In the genomic region with DNA sequence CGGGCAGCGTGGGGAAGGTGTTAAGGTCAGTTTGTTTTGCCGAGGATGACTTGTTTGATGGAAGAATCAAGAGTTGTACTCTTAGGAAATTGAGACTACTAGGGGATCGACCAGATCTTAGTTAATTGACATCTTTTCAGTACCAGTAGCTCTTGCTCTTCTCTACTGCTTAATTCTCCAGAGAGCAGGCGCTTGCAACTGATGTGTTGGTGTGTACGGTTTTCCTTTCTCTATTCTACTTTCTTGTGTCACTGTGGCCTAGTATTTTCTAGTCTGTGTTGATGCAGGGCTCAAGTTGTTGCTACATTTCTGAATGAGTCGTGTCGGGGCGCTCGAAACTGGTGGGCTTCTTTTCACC, we compare ENCODE assay signal across 9 mouse cellular contexts. TPM values are rescaled to one million over a fixed set of nuclear protein-coding genes. Genes with fewer than 3 reads are reported as not detected.
DNase-seq lines count a peak whose midpoint lies in the region; ATAC-seq and TF ChIP-seq lines count a peak whose summit lies in the region.
"Had no signal": no experiment of that assay in that cellular context is flagged by ENCODE, and none has a peak within 500 bp of the region (broad histone marks: within the 10 kb centered on the region; RNA-seq: fewer than 3 reads in every experiment).

No protein-coding gene starts in this region.

- H3K79me3 ChIP-seq in C2C12 (ENCODE audit: low read depth) = peaks cover 50% of the 10 kb centered on the region

- peak overlapping the region; percentile 79 for H3K4me2 ChIP-seq in forebrain, embryonic 13.5 days
- H3K4me2 ChIP-seq in liver, embryonic 15.5 days = peak overlapping the region; percentile 97

- DNase-seq in heart, adult 2 months = no peak
- DNase-seq in heart, postnatal 4 days = no peak
- DNase-seq in thymus, postnatal 36 days = no peak
- DNase-seq in c-Kit-positive CD71-positive TER-119-positive erythroid progenitor cells, embryonic 14.5 days (ENCODE audit: low spot score) = no peak
- DNase-seq in urinary bladder, postnatal 4 days (ENCODE audit: low spot score in 2 of 2) = no peak

- no peaks in the 10 kb centered on the region for H3K9me3 ChIP-seq in forebrain, embryonic 13.5 days (replicated peaks)
- H3K9me3 ChIP-seq in liver, embryonic 15.5 days (replicated peaks) = no peaks in the 10 kb centered on the region

- no peaks in the 10 kb centered on the region for H3K27me3 ChIP-seq in heart, adult 2 months (ENCODE audit: control insufficient read depth, insufficient read depth, low read length)
- no peaks in the 10 kb centered on the region for H3K27me3 ChIP-seq in C2C12 (ENCODE audit: control insufficient read depth, insufficient read depth, insufficient read length)
- H3K27me3 ChIP-seq in forebrain, embryonic 13.5 days = no peaks in the 10 kb centered on the region
- H3K27me3 ChIP-seq in liver, embryonic 15.5 days = no peaks in the 10 kb centered on the region

- peak overlapping the region; percentile 97; the same call in 1 of the 2 replicates for H3K9ac ChIP-seq in heart, adult 2 months (ENCODE audit: low read depth, low read length)
- H3K9ac ChIP-seq in forebrain, embryonic 13.5 days = peak overlapping the region; percentile 94
- peak overlapping the region; percentile 89 for H3K9ac ChIP-seq in liver, embryonic 15.5 days

- H3K79me2 ChIP-seq in heart, adult 2 months (replicated peaks; ENCODE audit: control insufficient read depth, insufficient read depth, low read length) = no peaks in the 10 kb centered on the region; the same call in none of the 2 replicates
- H3K79me2 ChIP-seq in C2C12 (ENCODE audit: control insufficient read depth, insufficient read depth) = peaks cover 61% of the 10 kb centered on the region

- peak overlapping the region; percentile 94 for H3K4me3 ChIP-seq in heart, adult 2 months
- H3K4me3 ChIP-seq in C2C12 (ENCODE audit: insufficient read depth, poor library complexity, severe bottlenecking) = peak overlapping the region; percentile 78
- peak overlapping the region; percentile 96 for H3K4me3 ChIP-seq in forebrain, embryonic 13.5 days
- peak overlapping the region; percentile 94 for H3K4me3 ChIP-seq in liver, embryonic 15.5 days (replicated peaks)

- H3K27ac ChIP-seq in heart, adult 2 months = peak overlapping the region; percentile 17; the same call in 1 of the 2 replicates
- H3K27ac ChIP-seq in forebrain, embryonic 13.5 days = peak overlapping the region; percentile 97
- H3K27ac ChIP-seq in liver, embryonic 15.5 days (replicated peaks) = peak overlapping the region; percentile 45; the same call in 1 of the 2 replicates

- intact Hi-C loops in heart, adult 2 months (cut with DNase I) = loop anchor here (5.0 kb wide), 1 partner anchor 192 kb away; the partner anchor contains the start of gene Hivep3

- H3K36me3 ChIP-seq in heart, adult 2 months (ENCODE audit: control insufficient read depth, insufficient read depth, low read length) = peaks cover 9% of the 10 kb centered on the region
- no peaks in the 10 kb centered on the region for H3K36me3 ChIP-seq in C2C12 (ENCODE audit: control insufficient read depth, insufficient read depth)
- no peaks in the 10 kb centered on the region for H3K36me3 ChIP-seq in forebrain, embryonic 13.5 days (ENCODE audit: poor library complexity, severe bottlenecking)
- no peaks in the 10 kb centered on the region for H3K36me3 ChIP-seq in liver, embryonic 15.5 days (replicated peaks)

- H3K4me1 ChIP-seq in heart, adult 2 months (ENCODE audit: control insufficient read depth, insufficient read depth, low read length) = peaks cover 7% of the 10 kb centered on the region
- H3K4me1 ChIP-seq in forebrain, embryonic 13.5 days = peaks cover 25% of the 10 kb centered on the region
- peaks cover 41% of the 10 kb centered on the region for H3K4me1 ChIP-seq in liver, embryonic 15.5 days (replicated peaks)

- no peak for TF ChIP-seq POLR2A in heart, adult 2 months (IDR thresholded peaks at IDR 0.05; ENCODE audit: insufficient read depth, low read depth, low read length)

- no peak for TF ChIP-seq EP300 in heart, adult 2 months (IDR thresholded peaks at IDR 0.05; ENCODE audit: insufficient read depth, low read depth, low read length)

- peak overlapping the region; percentile 22 for H3ac ChIP-seq in C2C12 (ENCODE audit: control insufficient read depth, insufficient read length, low read depth)

- ATAC-seq in forebrain, embryonic 13.5 days = no peak
- no peak for ATAC-seq in liver, embryonic 15.5 days (ENCODE audit: insufficient read depth)

- WGBS in heart, adult 2 months = 4% methylated on average over 10 of the region's 10 CpGs
- WGBS in forebrain, embryonic 13.5 days = 5% methylated on average over 10 of the region's 10 CpGs
- 10% methylated on average over 10 of the region's 10 CpGs for WGBS in liver, embryonic 15.5 days (ENCODE audit: insufficient replicate concordance)

- no peak for TF ChIP-seq CTCF in heart, adult 2 months (IDR thresholded peaks at IDR 0.05)
- TF ChIP-seq CTCF in C2C12 (IDR thresholded peaks at IDR 0.05; ENCODE audit: control insufficient read depth, insufficient read depth, insufficient read length) = no peak

TF ChIP-seq in C2C12, 6 proteins besides CTCF, POLR2A, EP300 and RAD21:
- no peak for TF ChIP-seq CEBPB (IDR thresholded peaks at IDR 0.05; ENCODE audit: low read depth)
- TF ChIP-seq MYOG (IDR thresholded peaks at IDR 0.05; ENCODE audit: control insufficient read depth, extremely low read depth, insufficient read length) = no peak
- TF ChIP-seq USF1 (IDR thresholded peaks at IDR 0.05; ENCODE audit: low read depth) = no peak
- TF ChIP-seq MAX (IDR thresholded peaks at IDR 0.05) = no peak
- TF ChIP-seq MYOD1 (IDR thresholded peaks at IDR 0.05; ENCODE audit: control insufficient read depth, insufficient read length, low read depth) = no peak
- TF ChIP-seq FOSL1 (IDR thresholded peaks at IDR 0.05; ENCODE audit: insufficient read depth, low read length, poor library complexity, severe bottlenecking) = no peak

RNA-seq across cellular contexts. Expression of gene Frg2f1, which starts 1.2 kb away (rescaled TPM):
- total RNA-seq in heart, adult 2 months (2021) = 1 to 10 TPM; 6.3 to 6.7 TPM
- 3.8 and 4.3 TPM in 2 replicates for polyA plus RNA-seq in heart, adult 2 months (2012; rRNA removed)
- 1 to 10 TPM; 7.1 to 7.5 TPM for total RNA-seq in heart, postnatal 4 days (2021)
- 2.0 TPM for polyA plus RNA-seq in C2C12 (2012; fragmentation: generic; extraction: Trizol)
- 4.8 TPM in 2 replicates for polyA plus RNA-seq in forebrain, embryonic 13.5 days (2015; fragmentation: Nextera tagmentation; extraction: Ambion mirVana)
- polyA plus RNA-seq in liver, embryonic 15.5 days (2015; fragmentation: Nextera tagmentation; extraction: Ambion mirVana) = 1.3 and 1.4 TPM in 2 replicates

RNA-seq across cellular contexts. Expression of gene Foxj3, which starts 3.7 kb away (rescaled TPM):
- 10 to 100 TPM; 30.3 to 32.1 TPM for total RNA-seq in heart, adult 2 months (2021)
- polyA plus RNA-seq in heart, adult 2 months (2012; rRNA removed) = 13.5 and 19.4 TPM in 2 replicates
- total RNA-seq in heart, postnatal 4 days (2021) = 10 to 100 TPM; 51.3 to 53.5 TPM
- polyA plus RNA-seq in C2C12 (2012; fragmentation: generic; extraction: Trizol) = 9.3 TPM
- polyA plus RNA-seq in forebrain, embryonic 13.5 days (2015; fragmentation: Nextera tagmentation; extraction: Ambion mirVana) = 23.8 and 25.4 TPM in 2 replicates
- polyA plus RNA-seq in liver, embryonic 15.5 days (2015; fragmentation: Nextera tagmentation; extraction: Ambion mirVana) = 4.9 and 5.6 TPM in 2 replicates

RNA-seq across cellular contexts. Expression of gene Rimkla, which starts 48.1 kb away (rescaled TPM):
- under 1 TPM; 0.66 to 0.70 TPM for total RNA-seq in heart, adult 2 months (2021)
- 0.56 and 1.1 TPM in 2 replicates for polyA plus RNA-seq in heart, adult 2 months (2012; rRNA removed)
- total RNA-seq in heart, postnatal 4 days (2021) = 1 to 10 TPM; 4.3 to 5.8 TPM
- not detected for polyA plus RNA-seq in C2C12 (2012; fragmentation: generic; extraction: Trizol)
- 12.2 and 12.6 TPM in 2 replicates for polyA plus RNA-seq in forebrain, embryonic 13.5 days (2015; fragmentation: Nextera tagmentation; extraction: Ambion mirVana)
- not detected in 2 replicates for polyA plus RNA-seq in liver, embryonic 15.5 days (2015; fragmentation: Nextera tagmentation; extraction: Ambion mirVana)
- total RNA-seq: hematopoietic stem cell, adult 5-6 weeks had no signal

Comparison
In these comparisons a context has a peak if more than half of its experiments do, and no peak if none do; other contexts are left out.
1. H3K27ac ChIP-seq: peak in every context shown above with its lines; median percentile 97 in forebrain, embryonic 13.5 days; 45 in liver, embryonic 15.5 days; 17 in heart, adult 2 months.